Mouse (Mus musculus): ENCODE data around the gene Gdf2.

GRCm38 (mm10) chr14:33942222-33942621, 1.4 kb downstream of the Gdf2 start:
- TF ChIP-seq EP300 (IDR thresholded peaks at IDR 0.05; ENCODE audit: insufficient read depth, low read depth, low read length), result no peak
- no peak for TF ChIP-seq CTCF (IDR thresholded peaks at IDR 0.05; ENCODE audit: low read depth, low read length)
- no peak for TF ChIP-seq POLR2A (IDR thresholded peaks at IDR 0.05; ENCODE audit: insufficient read depth, low read length)

Data from ES-Bruce4 (cell line).